Mouse (Mus musculus): ENCODE measurements at regions not wholly inside any gene's neighbourhood (a gene's known extent, or its start where the extent isn't known, plus 50 kb on each side); places are given as distances from the start of the nearest gene placed in this dataset.
A peak's percentile ranks its signal among the peaks of the same experiment; 100 is the strongest.
"Not testable (repeated sequence)": the region's sequence is repeated elsewhere in the genome, so short reads cannot be mapped to it uniquely, and the experiment has no call there.

DNA sequence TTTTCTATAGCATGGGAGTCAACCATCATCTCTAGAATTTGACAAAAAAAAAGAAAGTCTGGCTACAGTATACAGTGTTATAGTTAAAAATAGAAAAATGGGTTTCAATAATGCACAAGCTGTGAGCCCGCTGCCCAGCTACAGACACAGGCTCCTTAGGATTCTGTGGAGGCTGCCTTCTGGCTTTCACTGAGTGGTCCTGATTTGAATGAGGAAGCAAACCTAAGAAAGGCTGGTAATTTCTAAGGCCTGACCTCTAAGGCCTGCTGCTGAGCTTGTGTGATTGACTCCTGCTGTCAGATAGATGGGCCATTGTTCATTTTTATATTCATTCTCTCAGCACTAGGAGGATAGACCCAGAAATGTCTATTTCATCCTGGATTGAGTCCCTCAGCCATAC lies 67.7 kb downstream of the Alg10b start:
- DNase-seq: peak; percentile 16

DNA sequence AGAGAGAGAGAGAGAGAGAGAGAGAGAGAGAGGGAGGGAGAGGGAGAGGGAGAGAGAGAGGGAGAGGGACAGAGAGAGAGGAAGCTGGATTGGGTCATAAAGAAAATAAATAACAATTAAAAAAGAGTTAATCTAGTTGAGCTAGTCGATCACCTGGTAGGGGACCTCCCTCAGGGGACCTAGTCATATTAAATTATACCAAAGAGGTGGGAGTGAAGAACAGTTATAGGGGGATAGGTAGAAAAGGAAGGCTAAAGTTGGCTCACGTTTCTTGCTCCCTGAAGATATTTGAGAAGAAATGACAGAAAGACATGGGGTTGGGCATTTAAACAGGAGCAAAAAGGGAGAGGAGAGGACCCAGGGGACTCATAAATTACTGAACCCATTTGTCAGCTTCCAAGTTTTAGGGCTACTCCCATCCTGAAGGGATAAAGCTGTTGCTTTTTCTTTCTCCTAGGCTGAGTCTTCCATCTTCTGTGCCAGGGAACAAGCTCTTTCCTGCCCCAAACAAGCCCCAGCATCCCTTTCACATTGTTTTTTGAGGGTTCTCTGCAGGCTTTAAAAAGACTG lies 70.3 kb downstream of the Alg10b start:
- DNase-seq: no peak

DNA sequence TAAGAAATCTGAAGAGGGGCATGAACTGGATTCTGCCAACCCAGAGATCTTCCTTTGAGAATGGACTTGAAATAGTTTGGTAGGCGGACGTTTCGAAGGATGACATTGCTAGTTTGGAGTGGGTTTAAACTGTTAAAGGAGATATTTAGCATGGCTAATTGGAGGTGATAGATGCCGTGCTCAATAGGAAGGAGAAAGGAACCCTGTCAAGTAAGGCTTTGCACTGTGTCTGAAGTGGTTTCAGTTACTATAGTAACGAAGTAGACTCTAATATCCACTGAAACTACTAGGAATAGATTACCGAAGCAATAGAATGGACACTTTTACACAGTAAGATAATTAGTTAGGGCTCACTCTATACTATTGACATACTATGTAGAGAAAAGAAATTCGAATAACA lies 74.5 kb downstream of the Alg10b start:
- no peak for DNase-seq

DNA sequence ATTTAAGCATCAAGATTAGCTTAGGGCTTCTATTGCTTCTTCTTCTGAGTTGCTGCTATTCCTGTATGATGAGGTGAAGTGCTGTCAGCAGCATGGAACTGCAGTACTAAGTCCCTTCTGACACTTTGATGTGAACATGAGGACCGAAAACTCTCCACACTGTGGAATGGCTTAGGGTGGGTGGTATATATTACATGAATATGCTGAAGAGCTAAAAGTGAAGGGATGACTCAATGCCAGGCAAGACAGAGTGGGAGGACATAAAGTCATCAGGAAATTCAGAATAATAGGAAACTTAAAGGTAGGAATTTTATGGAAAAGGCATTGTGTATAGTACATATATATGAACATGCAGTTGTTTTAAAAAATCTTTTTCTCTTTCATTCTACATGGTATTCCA lies 79.3 kb downstream of the Alg10b start:
- no peak for DNase-seq

DNA sequence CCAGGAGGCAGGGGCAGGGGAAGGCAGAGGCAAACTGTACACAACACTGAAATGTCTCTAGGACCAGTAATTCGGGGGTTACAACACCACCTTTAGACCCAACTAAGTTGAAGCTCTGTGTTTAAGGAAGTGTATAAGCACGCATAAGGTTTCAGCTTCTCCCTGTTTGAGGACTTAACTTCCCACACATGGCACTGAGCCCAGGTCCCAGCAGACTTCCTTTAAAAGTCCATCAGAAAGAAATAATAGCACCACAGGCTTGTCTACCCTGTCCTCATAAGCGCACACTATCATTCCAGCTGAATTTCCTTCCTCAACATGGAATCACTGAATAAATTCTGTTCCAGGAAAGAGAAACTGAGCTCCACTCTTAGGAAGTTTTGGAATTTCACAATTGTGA lies 80.9 kb downstream of the Alg10b start:
- DNase-seq: no peak

DNA sequence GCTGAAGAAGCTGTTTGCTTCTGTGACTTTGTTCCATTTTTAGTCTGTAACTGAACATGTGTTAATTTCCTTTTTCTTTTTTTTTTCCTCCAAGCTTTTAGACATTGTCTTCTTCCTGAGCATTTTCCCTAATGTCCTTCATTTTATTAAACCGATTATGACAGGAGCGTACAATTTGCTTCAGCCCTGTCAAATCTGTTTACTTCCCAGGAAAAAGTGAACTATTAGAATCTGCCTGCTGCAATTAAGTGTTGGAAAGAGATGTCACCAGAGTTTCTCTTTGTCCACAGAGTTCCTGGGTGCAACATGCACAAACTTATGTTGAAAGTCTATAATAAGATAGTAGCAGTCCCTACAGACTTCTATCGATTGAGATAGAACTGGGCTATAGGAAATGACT lies 82.8 kb downstream of the Alg10b start:
- no peak for DNase-seq

DNA sequence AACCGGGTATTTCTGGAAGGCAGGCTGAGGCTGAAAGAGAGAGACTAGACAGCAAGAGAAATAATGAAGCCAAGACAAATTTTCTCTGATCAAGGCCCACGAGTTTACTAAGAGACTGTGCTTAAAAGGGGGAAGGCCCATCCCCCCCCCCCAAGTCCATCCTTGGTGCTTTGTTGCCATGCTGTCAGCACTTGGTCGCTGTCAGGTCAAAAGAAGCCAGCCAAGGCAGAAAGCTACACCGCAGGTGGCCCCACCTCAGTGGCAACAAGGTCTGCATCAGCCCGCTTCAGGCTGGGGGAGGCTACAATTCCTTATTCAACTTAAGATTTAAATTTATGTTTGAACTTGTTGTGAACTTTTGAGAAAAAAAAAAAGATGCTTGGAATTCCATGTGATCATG lies 84.3 kb downstream of the Alg10b start:
- DNase-seq: not testable (repeated sequence)

DNA sequence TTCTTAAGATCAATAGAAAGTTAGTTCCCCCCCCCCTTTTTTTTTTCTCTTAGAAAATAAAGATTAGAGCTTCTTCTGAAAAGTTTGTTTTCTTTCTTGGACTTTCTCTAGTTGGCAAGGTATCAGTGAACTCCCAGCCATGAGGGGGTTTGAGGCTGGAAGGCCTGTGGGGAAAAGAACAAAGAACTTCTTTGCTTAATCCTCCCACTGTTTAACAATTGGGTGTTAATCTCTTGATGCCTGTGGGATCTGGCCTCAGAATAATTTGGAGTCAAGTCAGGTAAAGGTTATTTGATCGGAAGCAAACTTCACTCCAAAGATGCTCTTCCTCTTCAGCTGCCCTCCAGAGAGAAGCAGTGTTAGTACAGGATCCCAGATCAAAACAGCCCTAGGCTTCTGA lies 84.8 kb downstream of the Alg10b start:
- DNase-seq: no peak

DNA sequence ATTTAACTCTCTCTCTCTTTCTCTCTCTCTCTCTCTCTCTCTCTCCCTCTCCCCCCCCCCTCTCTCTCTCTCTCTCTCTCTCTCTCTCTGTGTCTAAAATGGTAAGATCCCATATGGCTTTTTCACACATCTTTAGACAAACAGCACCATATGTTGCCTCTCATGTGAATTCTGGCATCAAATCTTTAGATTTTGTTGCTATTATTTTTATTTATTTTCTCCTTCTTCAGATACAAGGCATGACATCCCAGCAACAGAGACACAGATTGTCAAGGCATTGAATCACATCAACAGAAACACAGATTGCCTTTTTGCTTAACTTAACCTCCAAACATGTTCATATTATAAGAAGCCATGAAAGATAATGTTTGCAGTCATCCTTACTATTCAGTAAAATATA lies 85.6 kb downstream of the Alg10b start:
- no peak for DNase-seq

DNA sequence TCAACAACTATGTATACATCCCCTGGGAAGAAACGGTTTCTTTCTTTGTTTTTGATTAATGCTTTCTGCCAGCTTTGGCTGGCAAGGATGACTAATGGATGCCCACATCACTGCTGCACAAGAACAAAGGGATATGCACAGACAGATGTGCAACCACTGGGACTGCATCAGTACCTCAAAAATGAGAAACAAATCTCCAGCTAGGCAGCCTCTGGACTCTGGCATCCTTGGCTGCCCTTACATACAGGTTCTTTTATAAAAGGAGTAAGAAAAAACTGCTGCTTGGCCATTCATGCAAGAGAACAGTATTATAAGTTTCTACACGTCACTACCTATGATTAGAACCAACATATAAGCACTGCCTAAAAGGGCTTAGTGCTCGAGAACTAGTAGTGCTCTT lies 97.7 kb downstream of the Alg10b start:
- DNase-seq: no peak

DNA sequence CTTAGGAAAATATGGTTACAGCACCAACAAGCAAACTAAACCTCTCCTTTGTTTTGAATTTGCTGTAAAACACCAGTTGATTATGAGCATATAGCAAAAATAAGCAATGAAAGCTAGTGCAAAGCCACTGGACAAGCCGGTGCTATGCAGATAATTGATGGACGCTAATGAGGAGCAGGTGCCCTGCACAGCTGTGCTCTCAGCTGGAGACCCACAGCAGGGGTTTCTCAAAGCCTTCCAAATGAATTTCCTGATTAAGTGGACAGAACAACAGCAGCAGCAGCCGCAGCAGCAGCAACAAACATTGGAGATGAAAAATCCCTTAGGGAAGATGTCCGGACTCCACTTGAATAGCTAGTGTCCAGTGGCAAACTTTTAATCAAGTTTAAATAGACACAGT lies 109.2 kb downstream of the Alg10b start:
- no peak for DNase-seq

DNA sequence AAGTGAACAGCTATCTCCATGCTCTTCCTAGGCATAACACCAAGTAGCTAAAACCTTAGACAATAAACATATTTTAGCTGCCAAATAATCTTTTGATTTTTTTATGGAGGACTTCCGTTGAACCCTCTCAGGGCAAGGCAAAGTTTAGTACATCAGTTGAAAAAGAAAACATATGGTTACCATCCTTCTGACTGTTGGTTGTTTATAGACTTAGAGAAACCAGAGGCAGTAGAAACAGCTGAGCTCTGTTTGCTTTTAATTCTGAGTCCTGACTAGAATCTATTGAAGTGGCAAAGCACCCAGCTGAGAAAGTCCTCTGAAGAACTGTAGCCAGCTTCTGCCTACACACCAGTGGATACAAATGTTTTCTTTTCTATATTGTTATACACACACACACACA lies 109.7 kb downstream of the Alg10b start:
- DNase-seq: no peak

DNA sequence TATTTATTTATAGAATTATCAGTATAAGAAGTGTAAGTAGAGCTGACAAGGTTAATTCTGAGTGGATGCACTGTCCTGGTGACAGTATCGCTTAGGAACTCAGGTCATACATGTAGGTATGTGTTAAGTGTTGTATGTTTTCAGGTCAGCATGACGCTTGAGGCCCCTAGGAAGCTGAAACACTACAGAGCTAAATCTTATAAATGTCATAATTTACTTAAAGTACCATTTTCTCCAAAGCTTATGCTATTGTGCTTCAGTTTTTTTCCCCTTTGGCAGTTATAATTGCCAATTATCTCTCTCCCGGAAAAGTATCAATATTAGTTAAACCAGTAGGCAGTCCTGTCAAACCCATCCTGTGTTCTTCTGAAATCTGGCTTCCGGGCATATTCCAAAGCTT lies 110.3 kb downstream of the Alg10b start:
- DNase-seq: no peak

DNA sequence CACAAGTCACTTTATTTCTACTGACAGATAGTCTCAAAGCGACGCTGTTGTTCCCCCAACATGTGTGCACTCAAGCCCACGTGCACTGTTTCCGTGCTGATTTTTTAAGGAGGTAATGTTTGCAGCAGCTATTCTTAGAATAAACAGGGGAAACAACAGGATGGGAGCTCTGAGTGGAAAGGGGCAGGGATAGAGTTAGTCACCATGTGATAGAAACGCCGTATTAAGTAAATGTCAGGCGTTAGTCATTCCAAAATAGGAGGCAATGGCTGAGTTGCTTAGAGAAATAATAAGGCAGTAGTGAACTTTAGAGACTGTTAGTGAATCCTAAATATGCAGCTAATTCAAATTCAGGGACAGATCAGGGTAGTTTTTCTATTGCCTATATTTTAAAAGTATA lies 111.4 kb downstream of the Alg10b start:
- DNase-seq: no peak

DNA sequence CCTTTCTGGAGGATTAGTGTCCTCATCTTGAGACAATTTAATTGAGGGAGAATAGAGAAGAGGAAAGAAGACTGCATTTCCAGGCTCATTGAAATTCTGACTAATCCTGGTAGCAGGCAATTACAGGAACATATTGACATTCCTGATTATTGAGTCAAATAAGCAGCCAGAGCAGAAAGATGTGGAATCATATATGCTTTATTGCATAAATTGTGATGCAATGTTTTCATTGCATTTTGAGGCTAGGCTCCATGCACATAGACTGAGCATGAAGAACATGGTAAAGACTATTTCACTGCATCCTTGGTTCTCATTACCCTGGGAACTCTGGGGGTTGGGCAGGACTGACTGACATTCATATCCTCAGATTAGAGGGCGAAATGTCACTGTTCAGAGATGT lies 116.0 kb downstream of the Alg10b start:
- DNase-seq: no peak

DNA sequence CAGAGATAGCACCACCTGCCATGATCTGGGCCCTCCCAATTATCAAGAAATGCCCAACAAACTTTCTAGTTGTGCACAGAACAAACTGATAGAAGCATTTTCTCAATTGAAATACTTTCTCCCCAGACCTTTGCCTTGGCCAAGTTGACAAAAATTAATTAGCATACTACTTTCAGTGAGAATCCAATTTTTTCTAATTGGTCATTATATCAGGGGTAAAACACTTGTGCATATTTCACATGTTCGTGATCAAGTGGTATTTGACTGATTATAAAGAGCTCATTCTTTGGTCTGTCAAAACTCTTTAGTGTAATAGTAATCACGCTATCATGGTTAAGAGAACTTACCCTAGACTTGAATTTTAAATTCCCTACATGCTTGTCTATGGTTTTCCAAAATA lies 117.2 kb downstream of the Alg10b start:
- DNase-seq: no peak

DNA sequence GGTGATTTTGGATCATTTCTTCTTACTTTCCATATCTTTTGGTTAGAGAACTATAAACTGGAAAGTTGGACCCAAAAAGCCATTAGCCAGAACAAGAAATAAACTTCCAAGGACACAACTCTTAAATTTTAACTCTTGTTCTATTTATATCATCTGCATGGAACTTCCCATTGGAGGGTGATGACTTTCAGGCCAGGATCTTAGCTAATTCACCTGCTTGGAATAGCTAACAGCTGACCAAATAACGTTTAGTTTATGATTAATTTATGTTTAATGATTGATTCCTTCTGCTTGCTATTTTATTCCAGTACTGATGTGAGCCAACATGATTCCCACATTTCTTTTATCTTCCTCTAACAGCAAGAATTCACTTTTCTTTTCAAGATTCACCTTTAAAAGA lies 119.7 kb downstream of the Alg10b start:
- DNase-seq: no peak

DNA sequence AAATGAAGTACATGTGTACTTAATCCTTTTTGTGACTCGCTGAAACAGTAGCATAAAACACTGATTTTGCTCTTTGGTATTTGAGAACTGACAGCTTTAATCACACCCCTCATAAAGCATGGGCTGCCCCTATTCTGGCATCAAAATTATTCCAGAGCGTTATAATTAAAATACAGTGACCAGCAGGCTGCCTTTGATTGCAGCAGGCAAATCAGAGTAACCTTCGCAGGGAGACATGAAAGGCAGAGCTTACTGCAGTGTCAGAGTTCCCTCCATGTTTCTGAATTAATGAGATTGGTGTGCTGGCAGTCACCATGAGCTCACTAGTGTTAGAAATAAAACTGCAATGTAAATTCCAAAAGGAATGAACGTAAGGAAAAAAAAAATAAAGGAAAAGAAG lies 120.8 kb downstream of the Alg10b start:
- DNase-seq: no peak

DNA sequence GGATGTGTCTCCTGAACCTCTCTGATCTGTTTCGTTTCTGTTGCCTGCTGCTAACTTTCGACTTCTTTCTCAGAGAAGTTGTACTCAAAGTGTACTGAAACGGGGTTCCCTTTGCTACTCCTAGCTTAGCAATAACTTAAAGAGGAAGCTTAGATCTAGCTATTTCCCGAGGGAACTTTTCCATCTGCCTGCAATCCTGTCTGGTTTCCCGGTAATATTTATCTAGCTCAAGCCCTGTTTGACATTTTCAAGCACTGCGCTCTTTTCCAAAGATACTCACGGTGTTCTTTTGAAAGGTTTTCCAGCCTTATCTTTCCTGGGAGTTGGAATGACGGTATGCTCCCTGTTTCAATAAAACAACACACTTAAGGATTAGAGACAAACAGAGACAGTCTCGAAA lies 122.1 kb downstream of the Alg10b start:
- no peak for DNase-seq

DNA sequence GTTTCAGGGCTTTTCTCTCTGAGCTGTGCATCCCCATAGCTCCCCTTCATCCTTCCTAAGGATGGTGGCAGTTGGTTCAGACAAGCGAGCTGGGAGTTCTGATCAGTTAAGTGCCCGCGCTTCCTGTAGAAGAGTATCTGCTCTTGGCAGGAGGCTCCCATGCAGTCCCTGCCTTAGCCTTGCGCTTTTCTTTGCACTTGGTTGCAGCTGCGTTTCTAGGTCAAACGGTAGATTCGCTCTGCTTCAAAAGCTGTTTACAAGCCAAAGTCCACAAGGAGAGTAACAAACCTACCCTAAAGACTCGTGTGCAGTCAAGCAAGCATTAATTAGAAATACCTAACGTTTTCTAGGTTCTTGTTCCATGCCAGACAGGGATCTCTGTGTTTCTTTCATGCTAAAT lies 122.6 kb downstream of the Alg10b start:
- DNase-seq: no peak

DNA sequence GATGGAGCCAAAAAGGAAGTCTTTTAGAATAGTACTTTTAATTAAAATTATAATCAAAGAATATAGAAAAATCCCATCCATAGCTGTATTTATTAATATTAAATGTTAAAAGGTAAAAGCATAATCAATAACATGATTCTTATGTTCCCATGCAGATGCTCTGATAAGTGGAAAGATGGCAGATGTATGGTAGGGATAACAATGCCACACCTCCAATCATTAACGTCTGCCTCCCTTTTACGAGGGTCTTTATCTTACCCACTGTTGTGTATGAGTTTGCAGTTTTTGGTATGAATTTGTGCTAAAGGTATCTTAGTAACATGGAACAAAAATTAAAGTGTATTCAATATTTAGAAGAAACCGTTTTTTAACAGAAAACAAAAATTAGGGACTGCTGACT lies 127.8 kb downstream of the Alg10b start:
- DNase-seq: no peak

DNA sequence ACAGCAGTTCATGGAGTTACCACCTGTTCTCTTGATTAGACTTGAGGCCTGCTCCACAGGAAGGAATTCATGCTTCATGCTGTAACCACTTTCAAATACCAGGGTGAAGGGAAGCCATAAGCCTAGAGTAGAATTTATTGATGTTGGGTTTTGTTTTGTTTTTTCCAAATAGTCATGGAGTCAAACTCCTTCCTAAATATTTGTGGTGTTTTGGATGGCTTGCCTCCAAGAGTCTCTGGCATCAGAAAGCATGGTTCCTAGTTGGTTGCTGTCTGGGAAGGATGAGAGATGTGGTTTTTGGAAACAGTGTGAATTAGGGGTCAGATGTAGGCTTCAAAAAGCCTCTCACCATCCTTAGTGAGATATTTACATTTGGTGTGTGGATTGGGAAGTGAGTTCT lies 141.5 kb downstream of the Alg10b start:
- no peak for DNase-seq

DNA sequence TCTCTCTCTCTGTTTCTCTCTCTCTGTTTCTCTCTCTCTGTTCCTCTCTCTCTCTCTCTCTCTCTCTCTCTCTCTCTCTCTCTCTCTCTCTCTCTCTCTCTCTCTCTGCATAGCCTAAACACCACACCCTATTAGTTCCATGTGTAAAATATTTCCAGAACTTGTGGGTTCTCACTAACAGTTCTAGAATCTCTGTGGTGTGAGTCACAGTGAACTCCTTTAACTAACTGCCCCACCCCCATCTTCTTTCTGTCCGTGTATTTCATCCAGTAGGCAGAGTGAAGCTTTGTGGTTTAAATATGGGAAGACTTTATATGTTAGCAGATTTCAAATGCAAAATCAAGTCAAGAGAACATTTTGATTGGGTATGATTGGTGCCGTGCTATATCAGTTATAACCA lies 153.8 kb downstream of the Alg10b start:
- DNase-seq: no peak

DNA sequence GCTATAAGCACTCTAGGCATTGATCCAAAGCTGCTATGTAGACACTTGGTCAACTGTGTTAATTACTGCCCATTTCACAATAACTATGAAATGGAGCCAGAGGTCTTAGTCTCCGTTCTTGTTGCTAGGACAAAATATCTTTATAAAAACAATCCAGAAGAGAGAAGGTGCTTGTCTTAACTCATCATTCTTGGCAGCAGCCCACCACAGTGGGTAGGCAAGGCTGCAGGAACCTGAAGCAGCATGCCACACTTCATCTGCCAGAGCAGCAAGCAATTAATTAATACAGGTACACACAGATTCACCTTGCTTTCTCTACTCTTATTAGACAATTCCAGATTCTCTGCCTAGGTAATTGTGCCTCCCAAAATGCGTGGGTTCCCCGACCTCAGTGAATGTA lies 172.8 kb downstream of the Alg10b start:
- no peak for DNase-seq

DNA sequence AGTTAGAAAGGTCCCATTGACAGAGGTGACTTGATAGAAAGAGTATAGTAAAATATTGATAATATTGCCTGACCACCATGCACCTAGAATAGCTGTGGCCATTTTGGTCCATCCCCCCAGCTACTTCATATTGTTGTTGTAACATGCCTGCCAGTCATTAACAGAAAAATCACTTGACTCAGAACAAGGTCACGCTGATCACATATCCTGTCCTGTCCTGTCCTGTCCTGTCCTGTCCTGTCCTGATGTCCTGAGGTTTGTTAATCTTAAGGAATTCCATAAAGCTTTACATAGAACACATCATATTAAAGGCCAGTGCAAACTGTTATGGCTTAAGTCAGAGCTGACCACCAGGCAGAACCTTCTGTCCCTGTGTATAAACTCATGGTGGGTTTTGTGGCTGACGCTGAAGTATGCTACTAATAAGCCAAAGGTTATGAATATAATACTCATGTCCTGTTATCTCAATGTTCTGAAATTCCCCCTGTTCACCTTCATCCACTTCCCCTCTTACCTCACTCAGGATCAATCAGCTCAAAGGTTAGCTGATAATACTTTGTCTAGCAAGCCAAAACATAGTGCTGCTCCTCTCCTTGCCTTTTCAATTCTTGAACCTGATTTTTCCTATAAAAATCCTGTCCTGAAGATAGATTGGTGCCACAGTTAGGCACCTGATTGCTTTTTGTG lies 173.7 kb downstream of the Alg10b start:
- no peak for DNase-seq

Data from cerebellum, adult 9-11 months (tissue).